Mouse (Mus musculus): ENCODE measurements around the gene Mfsd4b1.

- TF ChIP-seq CTCF (IDR thresholded peaks at IDR 0.05; ENCODE audit: control insufficient read depth, insufficient read depth, low read length) (no peak), POLR2A (IDR thresholded peaks at IDR 0.05; ENCODE audit: borderline replicate concordance, control insufficient read depth, low read depth, low read length) (no peak)
Measured at GRCm38 (mm10) chr10:40065357-40065756, 40.3 kb upstream of the Mfsd4b1 start.
